Mouse (Mus musculus): Measurements from ENCODE around the gene Armcx3.
"Not testable (repeated sequence)": the region's sequence is repeated elsewhere in the genome, so short reads cannot be mapped to it uniquely, and the experiment has no call there.

Gene Armcx3

GRCm38 (mm10) chrX:134756434-134757292 is at the start of gene Armcx3:
Gene Armcx3 (plus strand): TSS chrX:134756595.
- DNase-seq (ENCODE audit: low spot score) = peak; percentile 51

DNA sequence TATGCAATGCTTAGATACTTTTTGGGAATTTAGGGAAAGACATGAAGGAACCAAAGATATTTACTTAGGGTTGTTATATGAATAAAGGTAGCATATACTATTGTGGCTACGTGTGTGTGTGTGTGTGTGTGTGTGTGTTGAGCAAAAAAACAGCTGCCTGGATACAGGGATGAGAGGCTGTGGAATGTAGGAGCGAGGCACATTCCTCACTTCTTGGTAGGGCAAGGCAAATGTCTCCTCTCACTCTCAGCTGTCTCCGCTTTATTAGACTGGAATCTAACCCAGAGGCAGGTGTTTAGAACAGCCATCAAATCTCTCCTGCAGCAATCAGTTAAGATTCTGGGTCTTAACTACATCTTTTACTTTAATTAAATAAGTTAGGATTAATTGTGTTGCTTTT is 39.5 kb upstream of the Armcx3 start:
- no peak for DNase-seq (ENCODE audit: low spot score)

DNA sequence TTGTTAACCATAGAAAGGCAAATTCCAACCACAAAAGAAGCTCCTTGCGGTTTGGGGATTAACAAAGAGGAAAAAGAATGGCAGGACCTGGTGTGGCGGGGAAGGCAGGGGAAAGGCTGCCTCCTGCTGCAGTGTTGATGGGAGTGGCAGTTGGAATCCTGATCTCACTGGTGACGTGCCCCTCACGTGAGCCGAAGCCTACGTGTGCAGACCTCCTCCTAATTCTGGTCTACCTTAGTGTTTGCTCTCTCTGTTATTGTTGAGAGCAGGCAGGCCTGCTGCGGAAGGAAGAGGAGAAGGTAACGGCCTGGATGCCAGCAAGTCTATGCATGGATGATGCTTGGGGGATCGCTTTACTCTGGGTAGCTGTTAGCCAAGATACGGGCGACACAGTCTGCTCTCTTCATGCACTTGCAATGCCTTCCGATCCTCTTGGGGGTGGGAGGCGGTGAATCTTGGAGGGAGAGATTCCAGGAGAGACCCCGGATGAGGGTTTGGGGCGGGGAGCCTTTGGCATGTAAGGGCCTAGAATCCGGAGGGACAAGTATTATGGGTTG is 38.6 kb upstream of the Armcx3 start, which contains the start of gene Armcx1:
Gene Armcx1, plus strand, starts transcription at position 212 of the 557 bp plus-strand sequence.
- peak; percentile 44 for DNase-seq (ENCODE audit: low spot score)

DNA sequence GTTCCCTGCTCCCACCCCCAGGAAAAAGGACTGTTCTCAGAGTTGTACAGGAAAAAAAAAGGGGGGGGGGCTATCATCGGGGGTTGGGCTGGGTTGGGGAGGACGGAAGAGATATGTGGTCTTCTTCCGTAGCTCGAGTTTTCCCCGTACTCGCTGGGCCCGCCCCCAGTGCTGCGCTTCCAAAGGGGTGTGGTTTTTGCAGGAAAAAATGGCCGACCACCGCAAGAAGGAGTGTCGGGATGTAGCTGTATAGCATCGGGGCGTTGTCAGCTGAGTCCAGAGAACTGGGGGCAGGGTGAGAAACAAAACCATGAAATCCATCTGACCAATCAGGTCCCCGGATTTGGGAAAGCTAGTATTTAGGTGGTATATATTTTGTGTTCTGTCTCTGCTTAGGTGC is 37.9 kb upstream of the Armcx3 start:
- peak; percentile 7 for DNase-seq (ENCODE audit: low spot score)

- DNase-seq (ENCODE audit: low spot score) = not testable (repeated sequence)
Observed at GRCm38 (mm10) chrX:134723762-134724161, 32.6 kb upstream of the Armcx3 start.

- peak; percentile 16 for DNase-seq (ENCODE audit: low spot score)
Observed at GRCm38 (mm10) chrX:134729778-134730177, 26.6 kb upstream of the Armcx3 start.

DNA sequence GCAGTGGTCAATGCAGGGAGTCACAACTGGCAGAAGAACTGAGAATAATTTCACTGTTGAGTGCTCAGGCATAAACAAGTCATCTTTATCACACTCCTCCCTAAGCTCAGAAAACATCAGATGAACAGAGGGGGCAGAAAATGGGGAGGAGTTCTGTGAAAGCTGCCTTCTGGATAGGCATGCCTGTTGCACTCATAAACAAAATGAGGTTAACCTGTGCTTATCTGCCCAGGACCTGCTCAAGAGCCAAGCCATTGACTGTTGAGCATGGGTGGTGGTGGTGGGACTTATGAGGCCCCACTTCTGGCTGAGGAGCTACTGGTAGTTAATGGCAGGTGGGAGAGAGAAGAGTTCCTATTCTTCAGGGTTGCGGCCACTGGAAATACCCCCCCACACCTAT is 18.6 kb upstream of the Armcx3 start:
- no peak for DNase-seq (ENCODE audit: low spot score)

- no peak for DNase-seq (ENCODE audit: low spot score)
Observed at GRCm38 (mm10) chrX:134739160-134739559, 17.2 kb upstream of the Armcx3 start.

GRCm38 (mm10) chrX:134741862-134742261 is 14.5 kb upstream of the Armcx3 start:
- no peak for DNase-seq (ENCODE audit: low spot score)

GRCm38 (mm10) chrX:134746459-134746858 is 9.9 kb upstream of the Armcx3 start:
- DNase-seq (ENCODE audit: low spot score) = peak; percentile 31

GRCm38 (mm10) chrX:134750764-134751592 is 5.4 kb upstream of the Armcx3 start, which contains the start of gene Armcx6:
Gene Armcx6 (minus strand): TSS chrX:134751417.
- peak; percentile 72 for DNase-seq (ENCODE audit: low spot score)

DNA sequence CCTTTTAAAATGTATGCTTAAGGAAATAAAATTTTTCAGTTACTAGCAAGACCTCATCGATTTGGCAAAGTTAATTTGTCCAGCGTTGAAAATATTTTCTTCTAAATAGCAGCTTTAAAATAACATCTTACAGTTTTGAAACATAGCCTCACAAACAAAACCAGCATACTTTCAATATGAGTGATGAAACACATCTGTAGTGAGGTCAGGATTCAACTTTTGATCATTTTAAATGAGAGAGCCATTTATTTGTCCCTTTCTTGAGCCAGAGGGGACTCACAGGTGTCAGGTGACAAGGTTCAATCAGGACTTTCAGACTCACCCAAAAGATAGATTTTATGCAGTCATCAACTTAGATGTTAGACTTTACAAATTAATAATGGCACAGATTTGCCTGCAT is 4.5 kb upstream of the Armcx3 start:
- DNase-seq (ENCODE audit: low spot score) = no peak

DNA sequence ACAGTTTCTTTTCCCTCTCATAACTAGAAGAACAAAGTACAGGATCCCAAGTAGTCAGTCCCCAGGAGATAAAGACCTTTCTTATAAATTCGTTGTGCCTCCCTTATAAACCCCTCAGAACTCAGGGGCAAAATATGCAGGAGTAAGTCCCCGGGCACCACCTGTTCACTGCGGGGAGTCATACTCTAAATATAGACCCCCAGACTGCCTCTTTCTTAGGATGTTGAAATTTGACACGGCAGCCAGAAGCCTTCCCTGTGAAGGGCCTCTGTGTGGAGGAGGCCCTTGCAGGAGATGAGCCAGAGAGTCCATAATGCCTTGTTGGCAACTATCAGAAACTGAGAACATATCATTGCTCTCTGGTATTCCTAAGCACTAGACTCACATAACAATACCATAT is 3.8 kb upstream of the Armcx3 start:
- DNase-seq (ENCODE audit: low spot score) = no peak

DNA sequence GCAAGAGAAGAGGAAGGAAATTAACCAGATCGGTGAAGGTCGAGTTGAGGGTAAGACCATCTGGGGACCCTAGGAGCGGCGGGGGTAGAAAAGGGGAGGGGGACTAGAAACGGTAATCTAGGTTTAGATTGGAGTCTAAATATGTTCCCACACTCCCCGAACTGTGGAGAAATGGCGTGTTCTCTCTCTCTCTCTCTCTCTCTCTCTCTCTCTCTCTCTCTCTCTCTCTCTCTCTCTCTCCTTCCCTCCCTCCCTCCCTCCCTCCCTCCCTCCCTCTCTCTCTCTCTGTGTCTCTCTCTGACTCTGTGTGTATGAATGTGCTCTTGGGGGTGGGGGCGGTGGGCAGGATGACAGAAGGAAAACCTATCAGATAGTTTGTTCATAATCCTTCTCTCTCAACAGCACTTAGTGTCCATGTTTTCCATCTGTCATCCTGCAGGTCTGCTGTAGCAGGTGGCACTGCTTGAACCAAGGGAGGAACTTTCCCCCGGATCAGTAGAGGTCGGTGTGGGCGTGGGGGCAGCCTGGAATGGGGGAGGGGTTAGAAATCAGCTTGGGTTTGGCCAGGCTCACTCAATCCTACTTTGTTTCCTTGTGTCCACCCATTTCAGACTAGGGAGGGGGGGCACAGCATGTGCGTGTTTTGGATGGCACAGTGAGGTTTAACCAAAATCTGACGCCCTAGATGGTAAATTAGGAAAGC is 1.0 kb downstream of the Armcx3 start:
- no peak for DNase-seq (ENCODE audit: low spot score)

DNA sequence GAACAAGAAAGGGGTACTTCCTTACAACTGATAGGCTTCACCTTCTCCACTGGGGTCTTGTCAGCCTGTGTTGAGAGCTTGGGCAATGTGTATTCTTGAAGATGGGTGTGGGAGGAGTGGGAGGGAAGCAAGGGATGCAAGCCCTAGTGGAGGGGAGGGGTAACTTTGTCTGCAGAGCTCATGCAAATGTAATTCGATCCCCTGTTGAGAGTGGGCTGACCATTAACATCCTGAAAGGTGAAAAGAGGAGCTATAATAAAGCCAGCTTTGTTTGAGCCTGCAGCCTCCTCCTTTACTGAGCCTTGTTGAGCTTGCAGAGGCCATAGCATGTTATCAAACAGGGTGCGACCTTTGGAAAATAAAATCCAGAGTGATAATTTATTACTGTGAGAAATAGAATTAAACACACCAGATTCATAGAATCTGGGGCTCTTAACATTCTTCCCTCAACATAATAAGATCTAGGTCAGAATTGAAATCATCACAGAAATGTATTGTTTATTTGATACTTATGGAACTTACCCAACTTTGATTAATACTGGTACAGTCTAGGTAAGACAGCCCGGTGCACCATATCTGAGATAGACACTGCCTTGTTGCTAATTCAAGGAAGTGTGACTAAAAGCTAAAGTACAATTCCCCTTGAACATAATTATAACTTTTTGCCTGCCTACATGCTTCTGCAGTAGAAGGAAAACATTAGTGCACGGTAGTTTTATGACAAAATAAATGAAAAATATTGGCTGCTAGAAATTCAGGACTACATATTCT is 7.2 kb downstream of the Armcx3 start:
- DNase-seq (ENCODE audit: low spot score) = not testable (repeated sequence)

- no peak for DNase-seq (ENCODE audit: low spot score)
Observed at GRCm38 (mm10) chrX:134787728-134788127, 31.3 kb downstream of the Armcx3 start.

GRCm38 (mm10) chrX:134807833-134808754 is 51.7 kb downstream of the Armcx3 start:
- no peak for DNase-seq (ENCODE audit: low spot score)

- DNase-seq (ENCODE audit: low spot score) = peak; percentile 61
Observed at GRCm38 (mm10) chrX:134808755-134809224, 52.4 kb downstream of the Armcx3 start, which contains the start of gene Armcx2. Gene Armcx2 (minus strand): TSS chrX:134809221.
